Mouse (Mus musculus) limb, embryonic 12.5 days (tissue): ENCODE data around the gene Alox8. TPM values are rescaled to one million over a fixed set of nuclear protein-coding genes. Genes with fewer than 3 reads are reported as not detected.

Source experiments
- ATAC-seq: fragments of 200-750 bp; cut with Nextera tagmentation; 2 replicates; pipeline ENCODE4 v1.8.0; 2017; ENCODE audit warnings: low read depth, moderate TSS enrichment; ENCODE audit not compliant: insufficient number of reproducible peaks, insufficient read depth, low FRiP score, low TSS enrichment
- H3K27ac ChIP-seq: fragments of 300-500 bp; sonication (generic); 2 replicates; pipeline ENCODE4 v1.5.1; 2016; ENCODE audit warnings: mild to moderate bottlenecking, moderate library complexity
- H3K27me3 ChIP-seq: fragments of 300-500 bp; sonication (generic); 2 replicates; pipeline ENCODE4 v1.6.1; 2016; ENCODE audit warnings: mild to moderate bottlenecking, moderate library complexity
- H3K36me3 ChIP-seq: fragments of 300-500 bp; sonication (generic); 2 replicates; pipeline ENCODE4 v1.6.1; 2016; ENCODE audit warnings: mild to moderate bottlenecking, moderate library complexity
- H3K4me1 ChIP-seq: fragments of 300-500 bp; sonication (generic); replicated peaks from 2 replicates; pipeline ENCODE4 v1.6.1; 2016
- H3K4me2 ChIP-seq: fragments of 300-500 bp; sonication (generic); 2 replicates; pipeline ENCODE4 v1.6.1; 2016; ENCODE audit warnings: mild to moderate bottlenecking, moderate library complexity
- H3K4me3 ChIP-seq: fragments of 300-500 bp; sonication (generic); replicated peaks from 2 replicates; pipeline ENCODE4 v1.5.1; 2016; ENCODE audit warnings: mild to moderate bottlenecking
- H3K9ac ChIP-seq: fragments of 300-500 bp; sonication (generic); replicated peaks from 2 replicates; pipeline ENCODE4 v1.6.1; 2016; ENCODE audit warnings: mild to moderate bottlenecking, moderate library complexity
- H3K9me3 ChIP-seq: fragments of 300-500 bp; sonication (generic); 2 replicates; pipeline ENCODE4 v1.6.1; 2016; ENCODE audit warnings: mild to moderate bottlenecking, moderate library complexity
- WGBS: fragments of 180-500 bp; shearing (Covaris S2); methylation state at CpG from one replicate; pipeline ENCODE4 v1.1.7; 2016; 5-methylcytosine and 5-hydroxymethylcytosine counted together
- polyA plus RNA-seq: library from polyadenylated mRNA; unstranded; fragments of >200 nt; fragmentation: Nextera tagmentation; extraction: Ambion mirVana; gene quantifications from 2 replicates; pipeline ENCODE4 v1.2.1, GENCODE M21; 2016

Gene Alox8
- polyA plus RNA-seq, 1 experiment from 2014 or later, result not detected

GRCm38 (mm10) chr11:69218661-69219060, 21.0 kb upstream of the Alox8 start:
- Histone ChIP-seq H3K36me3 (no peaks in the 10 kb centered on the region), H3K9ac (no peak overlapping the region), H3K4me2 (no peak overlapping the region), H3K27me3 (no peaks in the 10 kb centered on the region), H3K4me1 (no peaks in the 10 kb centered on the region), H3K27ac (no peak overlapping the region), H3K4me3 (no peak overlapping the region), H3K9me3 (no peaks in the 10 kb centered on the region)
- no peak for ATAC-seq
- 68% methylated on average over 2 of the region's 2 CpGs for WGBS

GRCm38 (mm10) chr11:69217411-69217810, 19.8 kb upstream of the Alox8 start:
- Histone ChIP-seq H3K4me2 (no peak overlapping the region), H3K4me1 (no peaks in the 10 kb centered on the region), H3K36me3 (no peaks in the 10 kb centered on the region), H3K4me3 (no peak overlapping the region), H3K27me3 (no peaks in the 10 kb centered on the region), H3K27ac (no peak overlapping the region), H3K9me3 (no peaks in the 10 kb centered on the region), H3K9ac (no peak overlapping the region)
- no peak for ATAC-seq
- 84% methylated on average over 5 of the region's 5 CpGs for WGBS

- no peaks in the 10 kb centered on the region for H3K36me3 ChIP-seq
- 30% methylated on average over 2 of the region's 2 CpGs for WGBS
- H3K27ac ChIP-seq, result no peak overlapping the region
Observed at GRCm38 (mm10) chr11:69211431-69211830, 13.8 kb upstream of the Alox8 start.

GRCm38 (mm10) chr11:69202469-69203230, 5.0 kb upstream of the Alox8 start:
- no peaks in the 10 kb centered on the region for H3K9me3 ChIP-seq
- no peak overlapping the region for H3K4me3 ChIP-seq
- ATAC-seq, result no peak
- peaks cover 27% of the 10 kb centered on the region for H3K27me3 ChIP-seq
- peaks cover 1% of the 10 kb centered on the region; the same call in 1 of the 2 replicates for H3K4me1 ChIP-seq
- no peak overlapping the region for H3K4me2 ChIP-seq
- H3K27ac ChIP-seq, result no peak overlapping the region
- no peaks in the 10 kb centered on the region for H3K36me3 ChIP-seq
- WGBS, result 81% methylated on average over 13 of the region's 13 CpGs
- no peak overlapping the region for H3K9ac ChIP-seq

More at GRCm38 (mm10) chr11:69211431-69211830, 13.8 kb upstream of the Alox8 start:
- no peaks in the 10 kb centered on the region for H3K9me3 ChIP-seq
- peak overlapping the region; percentile 18 for H3K4me2 ChIP-seq
- H3K9ac ChIP-seq, result no peak overlapping the region
- H3K4me1 ChIP-seq, result no peaks in the 10 kb centered on the region
- H3K4me3 ChIP-seq, result peak overlapping the region; percentile 19
- ATAC-seq, result no peak
- 0 out of 2 replicates have a peak, but pooled peaks cover 6% of the 10 kb centered on the region for H3K27me3 ChIP-seq

GRCm38 (mm10) chr11:69200231-69200630, 2.6 kb upstream of the Alox8 start:
- Histone ChIP-seq H3K4me3 (no peak overlapping the region), H3K4me1 (peaks cover 8% of the 10 kb centered on the region; the same call in 1 of the 2 replicates), H3K27ac (no peak overlapping the region), H3K36me3 (no peaks in the 10 kb centered on the region), H3K9me3 (no peaks in the 10 kb centered on the region), H3K27me3 (peaks cover 43% of the 10 kb centered on the region), H3K4me2 (no peak overlapping the region), H3K9ac (no peak overlapping the region)
- 54% methylated on average over 6 of the region's 6 CpGs for WGBS
- ATAC-seq, result no peak

GRCm38 (mm10) chr11:69199251-69199650, 1.6 kb upstream of the Alox8 start:
- Histone ChIP-seq H3K27me3 (peaks cover 43% of the 10 kb centered on the region), H3K9ac (no peak overlapping the region), H3K4me1 (peaks cover 8% of the 10 kb centered on the region; the same call in 1 of the 2 replicates), H3K9me3 (no peaks in the 10 kb centered on the region), H3K4me3 (no peak overlapping the region), H3K27ac (no peak overlapping the region), H3K36me3 (no peaks in the 10 kb centered on the region), H3K4me2 (no peak overlapping the region)
- no peak for ATAC-seq
- 91% methylated on average over 1 of the region's 1 CpGs for WGBS

GRCm38 (mm10) chr11:69197194-69197593, 449 bp downstream of the Alox8 start:
- Histone ChIP-seq H3K4me3 (peak overlapping the region; percentile 25), H3K9me3 (no peaks in the 10 kb centered on the region), H3K4me1 (peaks cover 8% of the 10 kb centered on the region; the same call in 1 of the 2 replicates), H3K27ac (no peak overlapping the region), H3K9ac (peak overlapping the region; percentile 44; the same call in 1 of the 2 replicates), H3K36me3 (no peaks in the 10 kb centered on the region), H3K4me2 (peak overlapping the region; percentile 51), H3K27me3 (peaks cover 43% of the 10 kb centered on the region)
- 2% methylated on average over 14 of the region's 14 CpGs for WGBS
- no peak for ATAC-seq

GRCm38 (mm10) chr11:69196766-69197165, 877 bp downstream of the Alox8 start:
- peak overlapping the region; percentile 25; the same call in 1 of the 2 replicates for H3K4me3 ChIP-seq
- ATAC-seq, result no peak
- H3K27me3 ChIP-seq, result peaks cover 42% of the 10 kb centered on the region
- no peak overlapping the region for H3K27ac ChIP-seq
- H3K36me3 ChIP-seq, result no peaks in the 10 kb centered on the region
- H3K4me1 ChIP-seq, result peaks cover 8% of the 10 kb centered on the region; the same call in 1 of the 2 replicates
- WGBS, result 12% methylated on average over 5 of the region's 5 CpGs
- no peak overlapping the region for H3K9ac ChIP-seq
- H3K9me3 ChIP-seq, result no peaks in the 10 kb centered on the region
- H3K4me2 ChIP-seq, result peak overlapping the region; percentile 51

GRCm38 (mm10) chr11:69192840-69193239, 4.8 kb downstream of the Alox8 start:
- no peak overlapping the region for H3K4me3 ChIP-seq
- H3K36me3 ChIP-seq, result no peaks in the 10 kb centered on the region
- H3K9me3 ChIP-seq, result no peaks in the 10 kb centered on the region
- peaks cover 18% of the 10 kb centered on the region for H3K27me3 ChIP-seq
- H3K4me1 ChIP-seq, result peaks cover 8% of the 10 kb centered on the region; the same call in 1 of the 2 replicates
- H3K9ac ChIP-seq, result no peak overlapping the region
- H3K4me2 ChIP-seq, result no peak overlapping the region
- no peak for ATAC-seq
- no peak overlapping the region for H3K27ac ChIP-seq
- 0% methylated on average over 1 of the region's 1 CpGs for WGBS

- Histone ChIP-seq H3K27ac (no peak overlapping the region), H3K36me3 (no peaks in the 10 kb centered on the region), H3K4me3 (no peak overlapping the region), H3K27me3 (no peaks in the 10 kb centered on the region), H3K9ac (no peak overlapping the region), H3K4me1 (0 out of 2 replicates have a peak, but pooled peaks cover 5% of the 10 kb centered on the region), H3K4me2 (no peak overlapping the region), H3K9me3 (no peaks in the 10 kb centered on the region)
- 87% methylated on average over 6 of the region's 6 CpGs for WGBS
- ATAC-seq, result no peak
Observed at GRCm38 (mm10) chr11:69185936-69186335, 11.7 kb downstream of the Alox8 start.

- Histone ChIP-seq H3K4me1 (0 out of 2 replicates have a peak, but pooled peaks cover 5% of the 10 kb centered on the region), H3K4me2 (no peak overlapping the region), H3K27ac (no peak overlapping the region), H3K36me3 (no peaks in the 10 kb centered on the region), H3K9ac (no peak overlapping the region), H3K4me3 (no peak overlapping the region), H3K27me3 (no peaks in the 10 kb centered on the region), H3K9me3 (no peaks in the 10 kb centered on the region)
- no peak for ATAC-seq
- 90% methylated on average over 5 of the region's 5 CpGs for WGBS
Observed at GRCm38 (mm10) chr11:69185031-69185430, 12.6 kb downstream of the Alox8 start.
